Mouse (Mus musculus): ENCODE measurements at regions not wholly inside any gene's neighbourhood (a gene's known extent, or its start where the extent isn't known, plus 50 kb on each side); places are given as distances from the start of the nearest gene placed in this dataset.

DNA sequence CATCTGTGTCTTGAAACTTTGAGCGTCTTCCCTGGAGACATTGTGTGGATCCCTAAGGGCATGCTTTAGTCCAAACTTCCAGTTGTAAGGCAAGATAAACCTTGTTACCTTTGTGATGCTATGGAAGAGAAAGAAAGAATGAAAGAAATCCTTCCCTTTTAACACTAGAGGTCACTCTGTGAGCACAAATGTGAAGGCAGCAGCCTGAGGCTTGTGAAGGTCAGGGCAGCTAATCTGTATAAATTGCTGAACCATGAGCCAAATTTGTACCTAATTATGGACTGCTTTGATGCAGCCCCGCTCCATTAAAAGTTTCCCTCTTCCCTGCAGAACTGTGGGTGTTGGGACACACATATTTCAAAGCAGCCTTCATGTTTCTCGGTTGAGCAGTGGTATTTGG, 204.4 kb downstream of the Fam169b start:
- Histone ChIP-seq H3K27me3 (peaks cover 24% of the 10 kb centered on the region; the same call in 1 of the 2 replicates), H3K9ac (no peak overlapping the region)

GRCm38 (mm10) chr7:68472800-68473199, 199.2 kb downstream of the Fam169b start:
- no peak overlapping the region for H3K27ac ChIP-seq
- no peak overlapping the region for H3K4me3 ChIP-seq
- ATAC-seq (ENCODE audit: insufficient number of reproducible peaks, insufficient read depth, low FRiP score, low TSS enrichment) = no peak
- H3K9ac ChIP-seq = no peak overlapping the region
- 0 out of 2 replicates have a peak, but pooled peaks cover 2% of the 10 kb centered on the region for H3K27me3 ChIP-seq
- no peak overlapping the region for H3K4me2 ChIP-seq (replicated peaks)
- no peaks in the 10 kb centered on the region for H3K9me3 ChIP-seq
- 0 out of 2 replicates have a peak, but pooled peaks cover 6% of the 10 kb centered on the region for H3K4me1 ChIP-seq
- 6% methylated on average over 5 of the region's 5 CpGs for WGBS
- H3K36me3 ChIP-seq = no peaks in the 10 kb centered on the region

More for the DNA sequence above, 204.4 kb downstream of the Fam169b start:
- no peaks in the 10 kb centered on the region for H3K4me1 ChIP-seq
- WGBS = 34% methylated on average over 3 of the region's 3 CpGs
- no peaks in the 10 kb centered on the region for H3K36me3 ChIP-seq
- no peak overlapping the region for H3K27ac ChIP-seq
- no peak for ATAC-seq (ENCODE audit: insufficient number of reproducible peaks, insufficient read depth, low FRiP score, low TSS enrichment)
- H3K9me3 ChIP-seq = no peaks in the 10 kb centered on the region
- no peak overlapping the region for H3K4me3 ChIP-seq
- H3K4me2 ChIP-seq (replicated peaks) = no peak overlapping the region

GRCm38 (mm10) chr7:68470983-68471382, 197.3 kb downstream of the Fam169b start:
- WGBS = 34% methylated on average over 11 of the region's 11 CpGs
- Histone ChIP-seq H3K4me2 (replicated peaks) (no peak overlapping the region), H3K4me3 (no peak overlapping the region), H3K4me1 (0 out of 2 replicates have a peak, but pooled peaks cover 6% of the 10 kb centered on the region), H3K27ac (no peak overlapping the region), H3K36me3 (no peaks in the 10 kb centered on the region), H3K9me3 (no peaks in the 10 kb centered on the region), H3K27me3 (0 out of 2 replicates have a peak, but pooled peaks cover 2% of the 10 kb centered on the region), H3K9ac (no peak overlapping the region)
- no peak for ATAC-seq (ENCODE audit: insufficient number of reproducible peaks, insufficient read depth, low FRiP score, low TSS enrichment)

DNA sequence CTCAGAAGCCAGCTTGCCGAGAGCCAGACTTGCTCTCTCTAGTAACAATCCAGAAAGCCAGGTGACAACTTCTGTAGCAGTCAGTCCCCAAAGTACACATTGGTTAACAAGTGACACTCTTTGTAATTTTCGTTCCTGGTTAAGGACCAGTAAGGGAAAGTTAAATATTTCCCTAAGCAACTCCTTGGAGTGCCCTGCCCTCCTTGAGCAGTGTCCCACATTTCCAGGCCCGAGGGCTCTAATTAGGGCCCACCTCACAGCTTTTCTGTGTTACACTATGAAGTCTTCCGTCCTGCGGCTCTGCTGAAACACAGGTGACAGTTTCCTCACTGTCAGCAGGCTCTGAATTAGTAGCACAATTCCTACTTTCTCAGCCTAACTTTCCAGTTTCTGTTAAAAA, 194.9 kb downstream of the Fam169b start:
- Histone ChIP-seq H3K9me3 (no peaks in the 10 kb centered on the region), H3K36me3 (no peaks in the 10 kb centered on the region), H3K4me2 (replicated peaks) (no peak overlapping the region), H3K27ac (no peak overlapping the region), H3K4me3 (no peak overlapping the region), H3K27me3 (0 out of 2 replicates have a peak, but pooled peaks cover 2% of the 10 kb centered on the region), H3K4me1 (0 out of 2 replicates have a peak, but pooled peaks cover 6% of the 10 kb centered on the region), H3K9ac (no peak overlapping the region)
- 77% methylated on average over 5 of the region's 5 CpGs for WGBS
- ATAC-seq (ENCODE audit: insufficient number of reproducible peaks, insufficient read depth, low FRiP score, low TSS enrichment) = no peak

- H3K4me3 ChIP-seq = no peak overlapping the region
- no peak overlapping the region for H3K4me2 ChIP-seq (replicated peaks)
- H3K27ac ChIP-seq = no peak overlapping the region
- no peak for ATAC-seq (ENCODE audit: insufficient number of reproducible peaks, insufficient read depth, low FRiP score, low TSS enrichment)
- 95% methylated on average over 1 of the region's 1 CpGs for WGBS
- H3K9ac ChIP-seq = no peak overlapping the region
- H3K27me3 ChIP-seq = no peaks in the 10 kb centered on the region
- no peaks in the 10 kb centered on the region for H3K36me3 ChIP-seq
- H3K4me1 ChIP-seq = no peaks in the 10 kb centered on the region
- H3K9me3 ChIP-seq = no peaks in the 10 kb centered on the region
Observed at GRCm38 (mm10) chr7:68457842-68458241, 184.2 kb downstream of the Fam169b start.

DNA sequence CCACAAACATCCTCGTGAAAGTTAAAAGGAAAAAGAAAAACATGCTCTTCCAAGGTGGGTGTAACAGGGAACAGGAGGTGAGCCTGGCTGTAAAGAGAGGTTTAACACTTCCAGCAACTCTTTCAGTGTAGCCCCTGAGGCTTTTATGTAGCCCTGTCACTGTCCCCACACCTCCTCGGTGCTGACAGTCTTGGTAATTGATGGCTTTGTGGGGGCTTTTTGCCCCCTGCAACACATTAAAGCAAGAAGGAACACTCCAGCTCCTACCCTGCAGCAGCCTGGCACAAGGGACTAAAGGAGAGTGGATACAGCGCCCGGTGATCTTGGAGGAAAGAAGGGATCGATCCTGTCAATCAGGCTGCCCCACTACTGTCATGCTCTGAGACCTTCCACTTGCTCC, 181.8 kb downstream of the Fam169b start:
- no peak for ATAC-seq (ENCODE audit: insufficient number of reproducible peaks, insufficient read depth, low FRiP score, low TSS enrichment)
- no peak overlapping the region for H3K4me2 ChIP-seq (replicated peaks)
- H3K27me3 ChIP-seq = no peaks in the 10 kb centered on the region

DNA sequence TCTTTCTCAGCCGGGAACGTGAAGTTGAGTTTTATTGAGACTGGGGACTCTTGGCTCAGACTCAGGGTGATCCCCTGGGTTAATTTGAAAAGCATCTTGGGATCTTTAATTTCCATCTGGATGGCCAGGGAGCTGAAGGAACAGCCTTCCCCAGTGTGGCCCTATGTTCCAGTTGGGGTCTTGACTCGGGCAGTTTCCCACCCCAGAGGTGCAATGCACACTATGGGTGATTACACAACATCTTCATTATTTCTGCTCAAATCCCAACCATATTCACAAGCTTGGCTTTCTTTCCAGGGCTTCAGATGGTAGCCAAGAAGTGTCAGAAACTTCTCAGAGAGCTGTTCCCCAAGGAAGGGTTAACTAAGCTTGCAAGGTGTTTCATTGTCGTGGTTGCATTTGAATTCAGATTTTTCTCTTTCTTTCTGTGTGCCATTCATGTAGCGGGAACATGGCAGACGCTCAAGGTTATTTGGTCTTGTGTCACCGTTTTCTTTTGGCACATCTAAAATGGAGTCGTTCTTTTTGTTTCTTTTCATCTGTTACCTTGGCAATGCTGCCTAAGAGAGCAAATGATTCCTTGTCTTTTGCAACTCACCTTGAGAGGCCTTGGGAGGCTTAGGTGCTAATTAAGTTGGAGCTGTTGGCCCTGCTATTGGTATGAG, 179.5 kb downstream of the Fam169b start:
- H3K9me3 ChIP-seq = no peaks in the 10 kb centered on the region
- WGBS = 92% methylated on average over 8 of the region's 8 CpGs
- H3K36me3 ChIP-seq = no peaks in the 10 kb centered on the region
- no peak overlapping the region for H3K9ac ChIP-seq
- H3K4me1 ChIP-seq = no peaks in the 10 kb centered on the region
- H3K27me3 ChIP-seq = no peaks in the 10 kb centered on the region
- H3K27ac ChIP-seq = no peak overlapping the region
- no peak for ATAC-seq (ENCODE audit: insufficient number of reproducible peaks, insufficient read depth, low FRiP score, low TSS enrichment)
- no peak overlapping the region for H3K4me2 ChIP-seq (replicated peaks)
- H3K4me3 ChIP-seq = no peak overlapping the region

More for the DNA sequence above, 181.8 kb downstream of the Fam169b start:
- Histone ChIP-seq H3K27ac (no peak overlapping the region), H3K9ac (no peak overlapping the region), H3K4me1 (no peaks in the 10 kb centered on the region), H3K4me3 (no peak overlapping the region), H3K9me3 (no peaks in the 10 kb centered on the region), H3K36me3 (no peaks in the 10 kb centered on the region)
- 30% methylated on average over 5 of the region's 5 CpGs for WGBS

DNA sequence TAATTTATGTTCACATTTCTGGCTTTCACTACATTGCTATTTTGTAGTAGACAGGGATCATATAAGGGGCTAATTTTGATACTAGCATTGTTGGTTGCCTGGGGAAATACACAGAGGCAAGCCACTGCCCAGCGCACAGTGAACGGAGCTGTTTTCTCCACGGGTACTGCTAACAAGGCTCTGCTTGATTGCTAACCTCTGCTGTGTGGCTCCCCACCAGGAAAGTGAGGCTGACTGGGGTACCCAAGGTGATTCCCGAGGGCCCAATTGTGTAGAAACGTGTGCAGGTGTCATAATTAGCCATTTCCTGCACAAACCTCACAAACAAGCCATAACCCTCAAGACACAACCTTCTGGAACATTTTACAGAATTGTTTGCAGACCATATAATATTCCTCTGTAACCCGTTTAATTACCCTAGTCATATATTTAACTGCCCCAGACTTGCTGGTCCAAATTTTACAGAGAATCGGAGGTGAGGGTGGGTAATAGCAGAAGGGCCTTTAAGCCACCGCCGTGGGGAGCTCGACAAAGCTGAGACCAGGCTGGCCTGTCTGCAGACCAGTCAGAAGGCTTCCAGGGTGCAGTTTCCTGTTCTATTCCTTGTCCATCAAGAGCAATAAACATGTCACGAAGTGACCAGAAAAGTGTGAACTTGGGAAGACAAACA, 170.9 kb downstream of the Fam169b start:
- Histone ChIP-seq H3K4me1 (peaks cover 6% of the 10 kb centered on the region), H3K4me2 (replicated peaks) (no peak overlapping the region), H3K4me3 (no peak overlapping the region), H3K9ac (no peak overlapping the region), H3K27ac (no peak overlapping the region), H3K36me3 (no peaks in the 10 kb centered on the region), H3K9me3 (no peaks in the 10 kb centered on the region), H3K27me3 (no peaks in the 10 kb centered on the region)
- 56% methylated on average over 11 of the region's 11 CpGs for WGBS
- ATAC-seq (ENCODE audit: insufficient number of reproducible peaks, insufficient read depth, low FRiP score, low TSS enrichment) = no peak

DNA sequence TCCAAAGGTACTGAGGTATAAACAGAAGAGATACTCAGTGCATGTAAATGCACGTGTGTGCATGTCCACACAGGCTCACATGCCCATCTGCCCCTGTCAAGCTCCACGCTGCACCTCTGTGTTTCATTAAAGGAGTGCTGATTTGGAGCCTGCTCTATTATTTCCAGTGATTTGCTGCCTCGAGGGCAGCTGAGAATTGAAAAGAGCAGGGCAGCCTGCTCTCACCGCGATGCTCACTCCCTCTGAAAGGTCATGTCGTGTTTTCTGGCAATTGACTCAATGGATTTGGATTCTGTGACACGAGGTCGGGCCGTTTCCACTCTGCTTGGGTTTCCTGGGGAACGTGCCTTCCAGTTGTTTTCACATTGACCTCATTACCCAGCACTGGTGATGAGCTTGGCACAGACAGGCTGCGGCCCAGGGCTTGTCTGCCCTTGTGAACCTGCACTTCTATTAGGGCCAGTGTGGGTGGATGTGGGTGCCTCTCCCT, 167.1 kb downstream of the Fam169b start:
- Histone ChIP-seq H3K27me3 (no peaks in the 10 kb centered on the region), H3K4me1 (peaks cover 6% of the 10 kb centered on the region), H3K36me3 (no peaks in the 10 kb centered on the region), H3K9me3 (no peaks in the 10 kb centered on the region), H3K9ac (no peak overlapping the region), H3K4me3 (no peak overlapping the region), H3K4me2 (replicated peaks) (no peak overlapping the region), H3K27ac (no peak overlapping the region)
- no peak for ATAC-seq (ENCODE audit: insufficient number of reproducible peaks, insufficient read depth, low FRiP score, low TSS enrichment)
- WGBS = 17% methylated on average over 11 of the region's 11 CpGs

GRCm38 (mm10) chr7:68428946-68429345, 155.3 kb downstream of the Fam169b start:
- no peak for ATAC-seq (ENCODE audit: insufficient number of reproducible peaks, insufficient read depth, low FRiP score, low TSS enrichment)
- 75% methylated on average over 4 of the region's 4 CpGs for WGBS

GRCm38 (mm10) chr7:68415890-68416289, 142.3 kb downstream of the Fam169b start:
- WGBS = 91% methylated on average over 7 of the region's 7 CpGs
- no peak overlapping the region for H3K27ac ChIP-seq
- H3K4me1 ChIP-seq = no peaks in the 10 kb centered on the region
- H3K9me3 ChIP-seq = no peaks in the 10 kb centered on the region
- no peak overlapping the region for H3K9ac ChIP-seq
- no peak overlapping the region for H3K4me3 ChIP-seq
- ATAC-seq (ENCODE audit: insufficient number of reproducible peaks, insufficient read depth, low FRiP score, low TSS enrichment) = no peak
- no peaks in the 10 kb centered on the region for H3K27me3 ChIP-seq
- H3K4me2 ChIP-seq (replicated peaks) = no peak overlapping the region
- no peaks in the 10 kb centered on the region for H3K36me3 ChIP-seq

More at GRCm38 (mm10) chr7:68428946-68429345, 155.3 kb downstream of the Fam169b start:
- Histone ChIP-seq H3K27me3 (no peaks in the 10 kb centered on the region), H3K9me3 (no peaks in the 10 kb centered on the region), H3K9ac (no peak overlapping the region), H3K4me2 (replicated peaks) (no peak overlapping the region), H3K4me1 (no peaks in the 10 kb centered on the region), H3K4me3 (no peak overlapping the region), H3K27ac (no peak overlapping the region), H3K36me3 (no peaks in the 10 kb centered on the region)

- Histone ChIP-seq H3K4me1 (no peaks in the 10 kb centered on the region), H3K27me3 (no peaks in the 10 kb centered on the region), H3K4me2 (replicated peaks) (no peak overlapping the region), H3K27ac (no peak overlapping the region), H3K36me3 (no peaks in the 10 kb centered on the region), H3K9ac (no peak overlapping the region), H3K9me3 (no peaks in the 10 kb centered on the region), H3K4me3 (no peak overlapping the region)
- WGBS = 56% methylated on average over 1 of the region's 1 CpGs
- no peak for ATAC-seq (ENCODE audit: insufficient number of reproducible peaks, insufficient read depth, low FRiP score, low TSS enrichment)
Observed at GRCm38 (mm10) chr7:68412786-68413185, 139.1 kb downstream of the Fam169b start.
